Mouse (Mus musculus) kidney, embryonic 16.5 days (tissue): ENCODE data around the gene Mknk1. TPM values are rescaled to one million over a fixed set of nuclear protein-coding genes. Genes with fewer than 3 reads are reported as not detected.
A peak's percentile ranks its signal among the peaks of the same experiment; 100 is the strongest.

ENCODE experiments used
- ATAC-seq: fragments of 200-750 bp; cut with Nextera tagmentation; 2 replicates; pipeline ENCODE4 v1.8.0; 2017; ENCODE audit warnings: moderate TSS enrichment; ENCODE audit not compliant: low FRiP score, low TSS enrichment
- H3K27ac ChIP-seq: fragments of 300-500 bp; sonication (generic); 2 replicates; pipeline ENCODE4 v1.5.1; 2014; ENCODE audit warnings: low read length
- H3K27me3 ChIP-seq: fragments of 300-500 bp; sonication (generic); 2 replicates; pipeline ENCODE4 v1.6.1; 2014; ENCODE audit warnings: low read length, control low read depth, mixed read lengths; ENCODE audit not compliant: insufficient read depth
- H3K36me3 ChIP-seq: fragments of 300-500 bp; sonication (generic); 2 replicates; pipeline ENCODE4 v1.6.1; 2014; ENCODE audit warnings: low read length, control low read depth, mixed read lengths; ENCODE audit not compliant: insufficient read depth
- H3K4me1 ChIP-seq: fragments of 300-500 bp; sonication (generic); 2 replicates; pipeline ENCODE4 v1.6.1; 2014; ENCODE audit warnings: low read length, control low read depth, mixed read lengths; ENCODE audit not compliant: insufficient read depth
- H3K4me2 ChIP-seq: fragments of 300-500 bp; sonication (generic); replicated peaks from 2 replicates; pipeline ENCODE4 v1.6.1; 2014; ENCODE audit warnings: low read depth, low read length
- H3K4me3 ChIP-seq: fragments of 300-500 bp; sonication (generic); 2 replicates; pipeline ENCODE4 v1.5.1; 2014; ENCODE audit warnings: mild to moderate bottlenecking, low read length
- H3K9ac ChIP-seq: fragments of 300-500 bp; sonication (generic); replicated peaks from 2 replicates; pipeline ENCODE4 v1.6.1; 2014; ENCODE audit warnings: low read length
- H3K9me3 ChIP-seq: fragments of 300-500 bp; sonication (generic); 2 replicates; pipeline ENCODE4 v1.6.1; 2016; ENCODE audit warnings: low read length, control low read depth
- WGBS: fragments of 180-500 bp; shearing (Covaris S2); extraction: QIAGEN DNeasy Blood & Tissue Kit; methylation state at CpG from one replicate; pipeline ENCODE4 v1.1.7; 2014; 5-methylcytosine and 5-hydroxymethylcytosine counted together
- polyA plus RNA-seq: library from polyadenylated mRNA; unstranded; fragments of >200 nt; fragmentation: Nextera tagmentation; extraction: Ambion mirVana; gene quantifications from 2 replicates; pipeline ENCODE4 v1.2.1, GENCODE M21; 2015

The Mknk1 gene
- polyA plus RNA-seq, 1 experiment from 2014 or later, result 29.9 TPM

DNA sequence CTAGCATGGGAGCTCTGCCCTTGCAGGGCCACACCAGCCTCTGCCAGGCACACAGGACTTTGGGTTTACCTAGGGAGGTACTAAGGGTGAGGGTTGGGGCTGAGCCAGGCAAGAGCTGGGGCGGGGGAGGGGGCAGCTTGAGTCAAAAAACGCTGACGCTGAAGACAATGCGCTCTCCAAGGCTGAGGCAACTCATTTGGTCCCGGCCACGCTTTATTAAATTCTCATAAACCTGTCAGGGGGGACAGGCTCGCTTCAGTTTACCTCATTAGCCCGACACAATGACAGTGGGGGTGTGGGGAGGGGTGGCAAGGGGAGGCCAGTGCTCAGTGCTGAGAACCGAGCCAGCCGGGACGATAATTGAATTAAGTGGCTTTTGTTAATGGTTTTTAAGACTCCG, 65.4 kb downstream of the Mknk1 start:
- Histone ChIP-seq H3K9ac (no peak overlapping the region), H3K4me3 (no peak overlapping the region), H3K4me1 (peaks cover 4% of the 10 kb centered on the region; the same call in 1 of the 2 replicates), H3K4me2 (no peak overlapping the region), H3K9me3 (no peaks in the 10 kb centered on the region), H3K36me3 (no peaks in the 10 kb centered on the region), H3K27me3 (peaks cover 89% of the 10 kb centered on the region), H3K27ac (no peak overlapping the region)
- ATAC-seq, result peak; percentile 28; the same call in 1 of the 2 replicates
- 7% methylated on average over 12 of the region's 12 CpGs for WGBS

- H3K27ac ChIP-seq, result no peak overlapping the region
- H3K9ac ChIP-seq, result no peak overlapping the region
- H3K36me3 ChIP-seq, result no peaks in the 10 kb centered on the region
- 8% methylated on average over 7 of the region's 7 CpGs for WGBS
- no peaks in the 10 kb centered on the region for H3K9me3 ChIP-seq
- no peak overlapping the region for H3K4me2 ChIP-seq
- peaks cover 85% of the 10 kb centered on the region for H3K27me3 ChIP-seq
- H3K4me1 ChIP-seq, result peaks cover 4% of the 10 kb centered on the region; the same call in 1 of the 2 replicates
- no peak for ATAC-seq
- H3K4me3 ChIP-seq, result no peak overlapping the region
Observed at GRCm38 (mm10) chr4:115905701-115906100, 66.7 kb downstream of the Mknk1 start.

- WGBS, result 86% methylated on average over 3 of the region's 3 CpGs
- Histone ChIP-seq H3K4me1 (peaks cover 4% of the 10 kb centered on the region; the same call in 1 of the 2 replicates), H3K9me3 (no peaks in the 10 kb centered on the region), H3K4me2 (no peak overlapping the region), H3K9ac (no peak overlapping the region), H3K27ac (no peak overlapping the region), H3K27me3 (peaks cover 83% of the 10 kb centered on the region), H3K36me3 (no peaks in the 10 kb centered on the region), H3K4me3 (no peak overlapping the region)
- no peak for ATAC-seq
Observed at GRCm38 (mm10) chr4:115906791-115907190, 67.8 kb downstream of the Mknk1 start.

GRCm38 (mm10) chr4:115907994-115908393, 69.0 kb downstream of the Mknk1 start:
- no peak for ATAC-seq
- 70% methylated on average over 1 of the region's 1 CpGs for WGBS
- H3K36me3 ChIP-seq, result no peaks in the 10 kb centered on the region
- no peak overlapping the region for H3K4me3 ChIP-seq
- peaks cover 4% of the 10 kb centered on the region; the same call in 1 of the 2 replicates for H3K4me1 ChIP-seq
- H3K27me3 ChIP-seq, result peaks cover 85% of the 10 kb centered on the region
- no peak overlapping the region for H3K9ac ChIP-seq
- no peaks in the 10 kb centered on the region for H3K9me3 ChIP-seq
- no peak overlapping the region for H3K4me2 ChIP-seq
- no peak overlapping the region for H3K27ac ChIP-seq

GRCm38 (mm10) chr4:115908641-115909040, 69.6 kb downstream of the Mknk1 start:
- H3K27me3 ChIP-seq, result peaks cover 84% of the 10 kb centered on the region
- 28% methylated on average over 7 of the region's 7 CpGs for WGBS
- H3K4me3 ChIP-seq, result no peak overlapping the region
- H3K27ac ChIP-seq, result no peak overlapping the region
- H3K36me3 ChIP-seq, result no peaks in the 10 kb centered on the region
- peaks cover 4% of the 10 kb centered on the region; the same call in 1 of the 2 replicates for H3K4me1 ChIP-seq
- no peaks in the 10 kb centered on the region for H3K9me3 ChIP-seq
- no peak overlapping the region for H3K4me2 ChIP-seq
- no peak overlapping the region for H3K9ac ChIP-seq
- no peak for ATAC-seq

GRCm38 (mm10) chr4:115911586-115911985, 72.6 kb downstream of the Mknk1 start:
- no peak for ATAC-seq
- no peak overlapping the region for H3K9ac ChIP-seq
- H3K27me3 ChIP-seq, result peaks cover 77% of the 10 kb centered on the region
- H3K36me3 ChIP-seq, result no peaks in the 10 kb centered on the region
- H3K4me2 ChIP-seq, result no peak overlapping the region
- H3K4me1 ChIP-seq, result no peaks in the 10 kb centered on the region
- H3K9me3 ChIP-seq, result no peaks in the 10 kb centered on the region
- H3K27ac ChIP-seq, result no peak overlapping the region
- 8% methylated on average over 4 of the region's 4 CpGs for WGBS
- no peak overlapping the region for H3K4me3 ChIP-seq

- ATAC-seq, result peak; percentile 61
- Histone ChIP-seq H3K4me1 (no peaks in the 10 kb centered on the region), H3K9me3 (no peaks in the 10 kb centered on the region), H3K9ac (no peak overlapping the region), H3K27ac (no peak overlapping the region), H3K27me3 (peaks cover 88% of the 10 kb centered on the region), H3K4me3 (no peak overlapping the region), H3K4me2 (no peak overlapping the region), H3K36me3 (no peaks in the 10 kb centered on the region)
- 54% methylated on average over 16 of the region's 16 CpGs for WGBS
Observed at GRCm38 (mm10) chr4:115919911-115920310, 80.9 kb downstream of the Mknk1 start.

- H3K27me3 ChIP-seq, result peaks cover 80% of the 10 kb centered on the region
- H3K4me1 ChIP-seq, result no peaks in the 10 kb centered on the region
- no peaks in the 10 kb centered on the region for H3K9me3 ChIP-seq
- 90% methylated on average over 5 of the region's 5 CpGs for WGBS
- H3K27ac ChIP-seq, result no peak overlapping the region
- H3K9ac ChIP-seq, result no peak overlapping the region
- no peak for ATAC-seq
- H3K4me2 ChIP-seq, result no peak overlapping the region
- H3K4me3 ChIP-seq, result no peak overlapping the region
- no peaks in the 10 kb centered on the region for H3K36me3 ChIP-seq
Observed at GRCm38 (mm10) chr4:115922688-115923087, 83.7 kb downstream of the Mknk1 start.

DNA sequence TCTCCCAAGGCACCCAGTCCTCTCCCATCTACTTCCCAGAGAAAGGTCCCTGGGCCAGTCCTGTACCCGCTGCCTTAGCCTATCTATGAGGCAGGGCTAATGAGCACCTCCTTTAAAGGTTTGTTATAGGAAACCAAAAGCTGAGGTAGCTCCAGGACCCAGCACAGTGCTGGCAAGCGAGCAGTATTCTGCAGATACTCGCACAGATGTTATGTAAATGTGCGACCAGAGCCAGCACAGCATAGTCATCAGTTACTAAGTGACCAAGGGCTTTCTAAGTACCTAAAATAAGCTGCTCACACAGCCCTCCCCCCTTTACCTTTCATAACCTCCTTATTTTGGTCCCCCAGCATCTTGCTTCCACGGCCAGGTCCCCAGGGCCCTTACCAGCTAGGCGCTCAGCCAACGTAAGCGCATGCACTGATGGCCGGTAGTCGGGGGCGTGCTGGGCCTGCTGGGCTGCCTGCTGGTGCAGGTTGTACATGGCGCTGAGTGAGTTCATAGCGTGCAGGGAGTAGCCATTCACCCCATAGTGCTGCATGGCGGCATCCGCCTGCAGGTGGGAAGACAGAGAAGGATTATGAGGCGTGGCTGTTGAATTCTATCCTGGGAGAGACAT, 84.4 kb downstream of the Mknk1 start:
- H3K4me1 ChIP-seq, result no peaks in the 10 kb centered on the region
- H3K36me3 ChIP-seq, result no peaks in the 10 kb centered on the region
- H3K4me3 ChIP-seq, result no peak overlapping the region
- no peak overlapping the region for H3K4me2 ChIP-seq
- no peak overlapping the region for H3K9ac ChIP-seq
- H3K27me3 ChIP-seq, result peaks cover 80% of the 10 kb centered on the region
- no peaks in the 10 kb centered on the region for H3K9me3 ChIP-seq
- no peak overlapping the region for H3K27ac ChIP-seq
- 65% methylated on average over 16 of the region's 16 CpGs for WGBS
- no peak for ATAC-seq

DNA sequence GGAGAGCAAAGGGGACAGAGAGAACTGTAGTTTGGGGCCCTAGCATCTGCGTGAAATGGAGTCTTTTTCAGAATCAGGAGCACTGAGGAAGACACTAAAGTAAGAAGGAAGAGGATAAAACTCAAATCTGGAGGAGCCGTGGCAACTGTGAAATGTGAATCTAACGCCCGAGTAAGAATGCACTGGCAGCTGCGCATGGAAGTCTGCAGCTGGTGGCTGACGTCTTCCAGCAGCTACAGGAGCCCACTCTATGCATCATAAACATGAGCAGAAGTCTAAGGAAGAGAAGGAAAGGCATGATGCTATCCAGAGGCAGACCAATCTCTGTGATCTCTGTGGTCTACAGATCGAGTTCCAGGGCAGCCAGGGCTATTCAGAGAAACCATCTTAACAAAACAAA, 88.6 kb downstream of the Mknk1 start:
- WGBS, result 45% methylated on average over 7 of the region's 7 CpGs
- peaks cover 89% of the 10 kb centered on the region for H3K27me3 ChIP-seq
- no peak overlapping the region for H3K9ac ChIP-seq
- H3K9me3 ChIP-seq, result no peaks in the 10 kb centered on the region
- no peaks in the 10 kb centered on the region for H3K4me1 ChIP-seq
- no peak overlapping the region for H3K4me2 ChIP-seq
- no peaks in the 10 kb centered on the region for H3K36me3 ChIP-seq
- H3K27ac ChIP-seq, result no peak overlapping the region
- no peak for ATAC-seq
- no peak overlapping the region for H3K4me3 ChIP-seq
